Mouse (Mus musculus): ENCODE measurements at regions not wholly inside any gene's neighbourhood (a gene's known extent, or its start where the extent isn't known, plus 50 kb on each side); places are given as distances from the start of the nearest gene placed in this dataset.

DNA sequence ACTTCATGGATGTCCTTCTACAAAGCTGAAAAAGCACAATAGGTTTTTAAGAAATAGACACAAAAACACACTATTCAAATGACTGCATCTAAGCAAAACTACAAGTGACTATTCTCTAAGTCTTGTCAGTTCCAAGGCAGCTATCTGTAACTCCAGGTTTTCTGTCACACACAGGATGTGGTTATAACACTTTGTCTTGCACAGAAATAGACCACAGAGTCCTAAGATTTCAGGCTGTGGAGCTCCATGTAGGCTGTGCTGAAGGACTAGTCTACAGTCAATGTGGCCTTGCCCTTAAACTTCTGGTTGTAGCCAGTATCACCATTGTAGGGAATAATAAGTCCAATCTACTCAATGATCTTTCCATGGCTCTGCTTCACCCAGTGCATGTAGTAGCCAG is 1243.1 kb upstream of the Zfp386 start:
- TF ChIP-seq HCFC1 (IDR thresholded peaks at IDR 0.05; ENCODE audit: borderline replicate concordance, insufficient read depth, low read length): no peak
- TF ChIP-seq MAFK (IDR thresholded peaks at IDR 0.05; ENCODE audit: insufficient read depth, low read depth, low read length): no peak
- no peak for TF ChIP-seq ZC3H11A (IDR thresholded peaks at IDR 0.05; ENCODE audit: borderline replicate concordance, low read depth, low read length)
- no peak for TF ChIP-seq ZNF384 (IDR thresholded peaks at IDR 0.05; ENCODE audit: low read depth, low read length)
- TF ChIP-seq CHD2 (IDR thresholded peaks at IDR 0.05; ENCODE audit: low read depth, low read length): no peak

Data from ES-E14 (cell line).